Mouse (Mus musculus) gastrocnemius, adult 8-10 months (tissue): ENCODE measurements around the gene March6. TPM values are rescaled to one million over a fixed set of nuclear protein-coding genes. Genes with fewer than 3 reads are reported as not detected.

ENCODE experiments used
- DNase-seq, 2 experiments: peaks; one replicate each; pipeline ENCODE4 v3.0.0; 2022; ENCODE audit warnings: low spot score in 2 of 2
- total RNA-seq, 4 experiments: library from RNA; stranded (reverse); gene quantifications; 2 replicates each; pipeline ENCODE4 v1.2.4; 2022

Gene March6
- total RNA-seq, 4 experiments from 2014 or later = 142 to 173 (median 149) TPM

GRCm38 (mm10) chr15:31417409-31417795 is 113.5 kb downstream of the March6 start:
- DNase-seq = no peak

- DNase-seq = no peak
These were observed 115.7 kb downstream of the March6 start for GRCm38 (mm10) chr15:31415181-31415580.

- no peak for DNase-seq
These were observed 116.5 kb downstream of the March6 start for GRCm38 (mm10) chr15:31414179-31414898.

GRCm38 (mm10) chr15:31413662-31414061 is 117.2 kb downstream of the March6 start:
- DNase-seq = no peak

- DNase-seq = no peak
These were observed 117.9 kb downstream of the March6 start for GRCm38 (mm10) chr15:31412933-31413332.

GRCm38 (mm10) chr15:31412436-31412835 is 118.4 kb downstream of the March6 start:
- DNase-seq = no peak

- no peak for DNase-seq
These were observed 123.4 kb downstream of the March6 start for GRCm38 (mm10) chr15:31407490-31407889.

- no peak for DNase-seq
These were observed 124.0 kb downstream of the March6 start for GRCm38 (mm10) chr15:31406881-31407280.

Other genes with a start within 250 kb of the March6 start
- gene Ankrd33b, start 163.3 kb downstream of the March6 start, total RNA-seq = 10 to 100 TPM; 11.5 to 18.8 (median 16.5) TPM
- gene Ropn1l, start 77.3 kb downstream of the March6 start, total RNA-seq = not detected
- gene Cmbl, start 34.3 kb upstream of the March6 start, total RNA-seq = 10 to 100 TPM; 47.6 to 59.9 (median 49.6) TPM
- gene Cct5, start 70.8 kb upstream of the March6 start, total RNA-seq = 100 to 1,000 TPM; 110 to 120 (median 115) TPM
- 10 to 100 TPM; 11.9 to 14.9 (median 12.8) TPM for gene Fam173b, start 70.8 kb upstream of the March6 start, total RNA-seq